Mouse (Mus musculus): ENCODE results near the gene Cdh23. TPM values are rescaled to one million over a fixed set of nuclear protein-coding genes. Genes with fewer than 3 reads are reported as not detected.

Cdh23 gene
- polyA plus RNA-seq, 1 experiment from 2014 or later = 2.0 TPM

GRCm38 (mm10) chr10:60347768-60348610, 348.3 kb downstream of the Cdh23 start:
- no peak for ATAC-seq (ENCODE audit: low FRiP score)
- Histone ChIP-seq H3K27ac (no peak overlapping the region), H3K4me2 (peak overlapping the region; percentile 42; the same call in 1 of the 2 replicates), H3K9ac (no peak overlapping the region), H3K4me1 (replicated peaks) (peaks cover 51% of the 10 kb centered on the region), H3K27me3 (peaks cover 24% of the 10 kb centered on the region), H3K4me3 (no peak overlapping the region), H3K9me3 (no peaks in the 10 kb centered on the region), H3K36me3 (no peaks in the 10 kb centered on the region)
- 36% methylated on average over 9 of the region's 9 CpGs for WGBS

- Histone ChIP-seq H3K27me3 (peaks cover 24% of the 10 kb centered on the region), H3K4me2 (peak within 1 kb of the TSS; percentile 42), H3K9ac (peak within 1 kb of the TSS; percentile 55), H3K36me3 (no peaks in the 10 kb centered on the region), H3K9me3 (no peaks in the 10 kb centered on the region), H3K4me1 (replicated peaks) (peaks cover 41% of the 10 kb centered on the region), H3K4me3 (peak within 1 kb of the TSS; percentile 23), H3K27ac (peak within 1 kb of the TSS; percentile 52; the same call in 1 of the 2 replicates)
- 0 out of 2 replicates have a peak, but pooled peaks have one; percentile 32 for ATAC-seq (ENCODE audit: low FRiP score)
- WGBS = under 1% methylated on average over 36 of the region's 37 CpGs
These were observed 349.4 kb downstream of the Cdh23 start, which contains the start of gene Vsir for GRCm38 (mm10) chr10:60346701-60347405. Vsir (plus strand) TSS chr10:60346851.

DNA sequence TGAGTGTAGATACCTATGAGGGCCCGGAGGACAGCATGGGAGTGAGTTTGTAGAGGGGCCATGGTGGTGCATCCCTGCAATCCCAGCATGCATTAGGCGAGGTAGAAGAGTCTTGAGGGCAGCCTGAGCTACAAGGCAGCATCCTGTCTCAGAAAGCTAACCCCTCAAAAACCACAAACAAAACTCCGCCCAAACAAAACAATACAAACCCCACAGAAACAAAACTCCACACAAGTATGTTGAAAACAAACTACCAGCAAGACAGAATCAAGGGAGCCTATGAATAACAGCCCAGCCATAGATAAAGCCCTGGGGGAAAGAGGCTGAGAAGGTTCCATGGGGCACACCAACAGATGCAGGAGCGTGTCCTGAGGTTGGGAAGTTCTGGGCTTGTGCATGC, 350.2 kb downstream of the Cdh23 start:
- H3K27me3 ChIP-seq = peaks cover 24% of the 10 kb centered on the region
- H3K4me1 ChIP-seq (replicated peaks) = peaks cover 33% of the 10 kb centered on the region
- no peak overlapping the region for H3K4me3 ChIP-seq
- no peaks in the 10 kb centered on the region for H3K9me3 ChIP-seq
- no peaks in the 10 kb centered on the region for H3K36me3 ChIP-seq
- H3K9ac ChIP-seq = no peak overlapping the region
- no peak for ATAC-seq (ENCODE audit: low FRiP score)
- 79% methylated on average over 4 of the region's 4 CpGs for WGBS
- peak overlapping the region; percentile 42 for H3K4me2 ChIP-seq
- H3K27ac ChIP-seq = no peak overlapping the region

DNA sequence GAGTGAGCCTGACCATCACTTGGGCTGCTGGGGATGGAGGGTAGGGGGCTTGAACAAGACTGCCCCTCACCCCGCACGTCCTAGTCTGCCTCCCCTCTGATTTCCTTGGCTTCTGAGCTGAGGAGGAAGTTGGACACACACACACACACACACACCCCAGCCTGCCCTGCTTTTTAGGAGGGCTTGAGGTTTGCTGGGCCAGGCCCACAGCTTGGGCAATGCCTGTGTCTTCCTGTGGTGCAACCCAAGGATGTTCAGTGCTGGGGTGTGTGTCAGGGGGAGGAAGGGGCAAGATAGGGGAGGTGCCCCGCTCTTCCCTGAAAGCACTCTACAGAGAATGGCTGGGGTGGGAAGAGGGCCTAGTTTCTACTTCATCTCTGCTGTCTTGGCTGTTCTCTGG, 352.2 kb downstream of the Cdh23 start:
- no peak for ATAC-seq (ENCODE audit: low FRiP score)
- 100% methylated on average over 3 of the region's 3 CpGs for WGBS
- no peaks in the 10 kb centered on the region for H3K9me3 ChIP-seq

DNA sequence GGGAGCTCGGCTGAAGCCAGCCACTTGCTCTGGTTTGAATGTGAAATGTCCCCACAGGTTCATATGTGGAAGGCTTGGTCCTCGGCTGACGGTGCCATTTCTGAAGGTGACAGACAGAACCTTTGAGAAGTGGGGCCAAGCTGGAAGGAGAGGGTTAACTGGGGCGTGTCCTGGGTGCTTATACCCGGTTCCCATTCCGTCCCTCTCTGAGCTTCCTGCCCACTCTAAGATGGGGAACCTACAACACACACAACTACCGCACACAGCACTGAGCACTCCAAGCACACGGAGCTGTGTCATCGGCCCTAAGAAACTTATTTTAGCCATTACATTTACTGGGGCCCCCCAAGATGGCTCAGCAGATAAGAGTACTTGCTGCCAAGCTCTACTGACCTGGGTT, 354.8 kb downstream of the Cdh23 start:
- Histone ChIP-seq H3K36me3 (no peaks in the 10 kb centered on the region), H3K4me2 (no peak overlapping the region), H3K4me3 (no peak overlapping the region), H3K27ac (no peak overlapping the region), H3K9ac (no peak overlapping the region), H3K27me3 (peaks cover 11% of the 10 kb centered on the region), H3K4me1 (replicated peaks) (peaks cover 5% of the 10 kb centered on the region), H3K9me3 (no peaks in the 10 kb centered on the region)
- 86% methylated on average over 9 of the region's 9 CpGs for WGBS
- no peak for ATAC-seq (ENCODE audit: low FRiP score)

More for the DNA sequence above, 352.2 kb downstream of the Cdh23 start:
- Histone ChIP-seq H3K36me3 (no peaks in the 10 kb centered on the region), H3K4me1 (replicated peaks) (peaks cover 22% of the 10 kb centered on the region), H3K4me2 (no peak overlapping the region), H3K4me3 (no peak overlapping the region), H3K9ac (no peak overlapping the region), H3K27ac (no peak overlapping the region), H3K27me3 (peaks cover 27% of the 10 kb centered on the region)

- H3K9me3 ChIP-seq = no peaks in the 10 kb centered on the region
- H3K4me1 ChIP-seq (replicated peaks) = no peaks in the 10 kb centered on the region; the same call in 1 of the 2 replicates
- H3K4me3 ChIP-seq = no peak overlapping the region
- H3K27ac ChIP-seq = no peak overlapping the region
- no peaks in the 10 kb centered on the region for H3K36me3 ChIP-seq
- no peak overlapping the region for H3K9ac ChIP-seq
- H3K4me2 ChIP-seq = no peak overlapping the region
- no peaks in the 10 kb centered on the region for H3K27me3 ChIP-seq
- ATAC-seq (ENCODE audit: low FRiP score) = no peak
- 95% methylated on average over 4 of the region's 4 CpGs for WGBS
These were observed 361.3 kb downstream of the Cdh23 start for GRCm38 (mm10) chr10:60335021-60335420.

GRCm38 (mm10) chr10:60334583-60334982, 361.7 kb downstream of the Cdh23 start:
- no peak overlapping the region for H3K4me3 ChIP-seq
- H3K4me1 ChIP-seq (replicated peaks) = no peaks in the 10 kb centered on the region; the same call in 1 of the 2 replicates
- H3K36me3 ChIP-seq = no peaks in the 10 kb centered on the region
- no peaks in the 10 kb centered on the region for H3K27me3 ChIP-seq
- H3K9ac ChIP-seq = no peak overlapping the region
- no peak overlapping the region for H3K4me2 ChIP-seq
- no peak for ATAC-seq (ENCODE audit: low FRiP score)
- 85% methylated on average over 7 of the region's 7 CpGs for WGBS
- no peaks in the 10 kb centered on the region for H3K9me3 ChIP-seq
- no peak overlapping the region for H3K27ac ChIP-seq

DNA sequence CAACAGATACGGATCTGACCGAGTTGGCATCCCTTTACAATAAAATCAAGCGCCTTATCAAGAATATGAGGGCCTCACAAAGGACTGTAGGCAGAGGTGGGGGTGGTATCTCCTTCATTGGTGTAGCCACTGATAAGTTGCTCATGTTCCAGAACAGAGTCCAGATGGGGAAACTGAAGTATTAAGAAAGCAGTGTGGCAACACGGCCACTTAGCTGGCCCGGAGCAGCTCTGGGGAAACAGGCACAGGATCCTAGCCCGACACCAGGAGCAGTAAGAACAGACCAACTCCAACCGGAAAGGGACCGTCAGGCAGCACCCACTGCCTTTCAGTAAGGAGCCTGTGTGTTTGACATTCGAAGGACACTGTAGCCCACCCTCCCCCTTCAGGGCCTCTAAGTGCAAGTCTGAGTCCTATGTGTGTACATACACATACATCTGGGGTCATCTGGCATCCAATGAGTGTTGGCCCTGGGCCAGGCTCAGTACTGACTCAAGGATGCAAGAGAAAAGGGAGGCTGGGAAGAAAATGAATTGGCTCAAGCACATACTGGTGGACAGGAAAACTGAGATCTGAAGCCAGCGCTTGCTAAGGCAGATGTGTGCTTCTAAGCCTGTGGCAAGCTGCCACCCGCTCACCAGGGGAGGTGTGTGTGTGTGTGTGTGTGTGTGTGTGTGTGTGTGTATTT, 367.2 kb downstream of the Cdh23 start:
- Histone ChIP-seq H3K4me1 (replicated peaks) (peaks cover 10% of the 10 kb centered on the region), H3K36me3 (no peaks in the 10 kb centered on the region), H3K9me3 (no peaks in the 10 kb centered on the region), H3K27ac (no peak overlapping the region), H3K27me3 (no peaks in the 10 kb centered on the region), H3K9ac (0 out of 2 replicates have a peak overlapping the region, but pooled peaks have one; percentile 13), H3K4me3 (no peak overlapping the region), H3K4me2 (no peak overlapping the region)
- ATAC-seq (ENCODE audit: low FRiP score) = no peak
- WGBS = 79% methylated on average over 10 of the region's 11 CpGs

- no peak for ATAC-seq (ENCODE audit: low FRiP score)
- WGBS = 90% methylated on average over 4 of the region's 4 CpGs
- Histone ChIP-seq H3K4me1 (replicated peaks) (no peaks in the 10 kb centered on the region), H3K27me3 (no peaks in the 10 kb centered on the region), H3K36me3 (no peaks in the 10 kb centered on the region), H3K27ac (no peak overlapping the region), H3K4me2 (no peak overlapping the region), H3K9me3 (no peaks in the 10 kb centered on the region), H3K9ac (no peak overlapping the region), H3K4me3 (no peak overlapping the region)
These were observed 380.1 kb downstream of the Cdh23 start for GRCm38 (mm10) chr10:60316166-60316565.

DNA sequence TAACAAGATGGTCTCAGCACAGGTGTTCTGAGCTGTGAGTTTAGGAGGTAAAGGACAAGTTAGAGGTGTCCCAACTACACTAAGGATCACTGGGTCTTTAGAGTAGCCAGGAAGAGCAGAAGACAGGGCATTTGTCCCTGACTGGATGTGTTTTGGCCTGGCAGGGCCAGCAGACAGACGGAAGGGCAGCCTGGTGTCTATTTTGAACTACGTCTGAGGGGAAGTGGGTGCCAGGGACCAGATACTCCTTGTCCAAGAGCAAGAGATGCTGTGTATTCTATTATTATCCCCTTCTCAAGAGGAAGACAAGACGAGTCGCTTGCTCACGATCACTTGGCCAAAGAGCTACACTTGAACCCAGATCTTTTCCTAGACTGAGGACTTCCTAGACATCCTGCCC, 382.7 kb downstream of the Cdh23 start:
- Histone ChIP-seq H3K27me3 (no peaks in the 10 kb centered on the region), H3K4me2 (no peak overlapping the region), H3K4me1 (replicated peaks) (no peaks in the 10 kb centered on the region), H3K27ac (no peak overlapping the region), H3K9ac (no peak overlapping the region), H3K9me3 (no peaks in the 10 kb centered on the region), H3K4me3 (no peak overlapping the region), H3K36me3 (no peaks in the 10 kb centered on the region)
- ATAC-seq (ENCODE audit: low FRiP score) = no peak
- 94% methylated on average over 5 of the region's 5 CpGs for WGBS

GRCm38 (mm10) chr10:60310629-60311028, 385.7 kb downstream of the Cdh23 start:
- ATAC-seq (ENCODE audit: low FRiP score) = no peak
- Histone ChIP-seq H3K4me1 (replicated peaks) (no peaks in the 10 kb centered on the region), H3K9me3 (no peaks in the 10 kb centered on the region), H3K4me2 (no peak overlapping the region), H3K27me3 (no peaks in the 10 kb centered on the region), H3K36me3 (no peaks in the 10 kb centered on the region), H3K4me3 (no peak overlapping the region), H3K9ac (no peak overlapping the region), H3K27ac (no peak overlapping the region)
- WGBS = 88% methylated on average over 13 of the region's 13 CpGs
